Mouse (Mus musculus): ENCODE measurements around the gene Napsa.

The Napsa gene

DNA sequence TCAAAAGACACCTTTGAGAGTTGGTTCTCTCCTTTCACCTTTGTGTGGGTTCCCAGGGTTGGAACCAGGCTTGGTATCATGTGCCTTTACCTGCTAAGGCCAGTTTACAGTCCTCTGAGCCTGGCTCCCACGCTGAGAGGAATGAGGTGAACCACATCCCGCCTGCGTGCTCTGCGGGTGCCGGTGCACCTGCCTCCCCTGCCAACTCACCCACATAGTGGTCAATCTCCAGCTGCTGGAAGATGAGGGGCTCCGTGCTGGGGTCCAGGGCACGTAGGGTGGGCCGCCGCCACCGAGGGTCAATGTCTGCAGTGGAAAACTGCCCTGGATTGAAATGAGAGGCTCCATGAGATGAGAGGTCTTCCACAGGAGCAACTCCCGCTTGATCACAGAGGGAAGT, 29.6 kb upstream of the Napsa start:
- DNase-seq, result no peak

DNA sequence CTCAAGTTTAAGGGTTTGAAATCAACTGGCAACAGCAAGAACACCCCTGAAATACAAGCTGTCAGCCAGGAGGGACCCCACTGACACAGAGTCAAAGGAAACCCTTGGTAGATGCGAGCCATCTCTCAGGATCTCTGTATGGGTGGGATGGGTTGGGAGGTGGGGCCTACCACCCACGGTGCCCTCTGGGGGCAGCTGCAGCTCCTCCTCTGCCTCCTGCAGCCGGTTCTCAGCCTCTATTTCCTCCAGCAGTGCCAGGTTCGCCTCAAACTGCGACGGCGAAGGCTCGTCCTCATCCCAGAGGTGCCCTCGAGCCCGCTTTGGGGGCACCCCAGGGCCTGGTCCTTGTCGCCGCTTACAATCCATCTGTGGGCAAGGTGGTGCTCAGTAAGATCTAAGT, 29.1 kb upstream of the Napsa start:
- DNase-seq, result no peak

DNA sequence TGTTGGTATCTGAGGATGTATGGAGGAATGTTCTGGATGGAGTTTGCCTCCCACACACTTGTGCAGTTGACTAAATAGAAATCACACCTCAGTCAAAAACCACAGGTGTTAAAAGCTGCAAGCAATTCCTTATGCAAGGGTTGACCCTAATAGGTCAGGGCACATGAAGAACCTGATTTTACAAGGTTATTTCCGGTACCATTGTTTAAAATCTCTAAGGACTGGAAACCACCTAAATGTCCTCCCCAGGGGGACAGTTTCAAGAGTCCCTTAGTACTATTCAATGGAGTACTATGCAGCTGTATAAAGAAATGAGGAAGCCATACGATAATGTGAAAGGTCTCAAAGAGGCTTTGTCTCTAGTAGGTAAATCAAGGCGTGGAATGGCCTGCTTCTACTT, 25.9 kb upstream of the Napsa start:
- DNase-seq, result no peak

DNA sequence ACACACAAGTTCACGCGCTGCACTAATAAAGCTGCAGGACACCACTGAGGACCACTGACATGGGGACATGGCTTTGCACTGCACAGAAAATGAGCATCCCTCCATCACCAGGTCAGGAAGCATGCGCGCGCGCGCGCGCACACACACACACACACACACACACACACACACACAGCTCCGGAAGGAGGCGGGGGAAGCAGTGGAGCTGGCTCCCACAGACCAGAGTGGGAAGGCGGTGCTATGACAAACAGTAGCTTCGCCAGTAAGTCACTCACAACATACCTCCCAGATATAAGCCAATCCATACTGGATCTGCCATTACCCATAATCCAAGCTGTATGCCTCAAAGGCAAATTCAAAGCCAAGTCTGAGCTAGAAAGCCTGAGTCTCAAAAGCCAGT, 25.1 kb upstream of the Napsa start:
- DNase-seq, result no peak

DNA sequence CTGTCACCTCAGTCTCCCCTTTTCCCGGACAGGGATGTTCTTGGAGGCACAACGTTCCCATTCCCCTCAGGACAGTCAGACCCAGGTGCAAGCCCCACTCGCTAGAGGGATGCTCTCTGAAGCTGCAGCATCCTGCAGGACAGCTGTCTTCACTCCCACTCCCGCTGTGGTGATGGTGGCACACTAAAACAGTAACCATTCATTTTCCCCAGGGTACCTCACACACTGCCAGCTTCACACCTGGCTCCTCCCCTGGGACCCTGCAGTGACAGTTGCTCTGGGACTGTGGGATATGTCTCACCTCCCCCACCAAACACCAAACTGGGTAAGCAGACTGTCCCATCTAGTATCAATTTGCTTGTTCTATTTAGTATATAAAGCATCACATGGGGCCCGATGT, 24.5 kb upstream of the Napsa start:
- no peak for DNase-seq

DNA sequence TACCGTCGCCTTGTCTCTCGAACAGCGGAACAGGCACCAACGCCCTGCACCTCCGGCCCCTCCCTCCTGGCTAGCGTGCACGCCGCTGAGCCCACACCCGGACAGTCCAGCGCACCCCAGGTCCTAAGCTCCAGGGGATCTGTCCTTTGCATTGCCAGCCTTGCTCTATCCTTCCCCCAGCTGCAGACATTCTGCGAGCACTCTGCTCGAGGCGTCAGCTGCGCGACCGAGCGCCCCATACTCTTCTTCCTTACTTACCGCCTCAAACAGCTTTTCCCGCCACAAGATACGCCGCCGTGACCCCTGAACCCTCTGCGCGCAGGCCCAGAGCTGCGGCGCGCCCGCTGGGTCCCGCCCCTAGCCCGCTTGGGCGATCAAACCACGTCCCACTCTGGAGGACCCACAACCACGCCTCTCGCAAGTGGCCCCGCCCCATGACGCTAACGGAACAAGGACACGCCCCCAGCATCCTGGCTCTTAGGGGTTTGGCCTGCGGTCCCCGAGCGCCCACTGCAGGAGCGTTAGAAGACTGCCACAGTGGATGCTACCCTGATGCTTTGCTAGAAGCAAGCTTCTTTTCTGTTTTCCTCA, 23.6 kb upstream of the Napsa start, which contains the start of gene Pold1:
Pold1 (minus strand) TSS at position 353 of the 591 bp plus-strand sequence.
- peak; percentile 100 for DNase-seq

DNA sequence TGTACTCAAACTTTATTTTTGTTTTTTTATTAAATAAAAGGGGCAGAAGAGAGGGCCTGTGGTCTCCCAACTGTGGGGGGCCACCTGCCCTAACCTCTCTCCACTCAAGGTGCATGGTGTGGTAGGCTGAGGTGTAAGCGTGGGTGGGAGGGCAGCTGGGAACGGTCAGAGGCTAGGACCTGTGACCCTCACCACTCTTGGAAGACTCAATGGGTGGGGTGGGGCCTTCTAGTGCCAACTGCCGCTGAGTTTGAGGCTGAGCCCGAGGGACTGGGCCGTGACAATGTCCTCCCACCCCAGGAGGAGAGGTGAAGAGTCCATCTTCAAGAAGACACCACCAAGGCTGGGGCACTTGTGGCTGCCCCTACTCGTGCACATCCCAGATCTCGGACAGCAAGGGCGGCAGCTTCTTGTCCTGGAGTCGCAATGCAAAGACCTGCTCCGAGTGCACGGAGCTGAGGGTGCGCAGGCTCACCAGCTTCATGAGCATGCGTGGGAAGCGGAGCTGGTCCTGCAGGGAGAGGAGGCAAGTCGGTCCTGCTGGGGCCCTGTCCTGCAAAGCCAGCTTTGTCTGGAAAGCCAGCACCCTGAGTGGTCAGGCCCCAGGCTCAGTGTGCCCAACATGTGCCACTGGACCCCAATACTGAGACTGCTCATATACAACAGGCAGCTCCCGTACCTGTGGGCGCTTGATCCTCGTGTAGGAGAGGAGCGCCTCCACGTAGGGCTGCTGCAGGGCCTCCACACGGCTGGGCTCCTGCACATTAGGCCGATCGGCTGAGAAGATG, 22.4 kb upstream of the Napsa start:
- DNase-seq, result no peak

DNA sequence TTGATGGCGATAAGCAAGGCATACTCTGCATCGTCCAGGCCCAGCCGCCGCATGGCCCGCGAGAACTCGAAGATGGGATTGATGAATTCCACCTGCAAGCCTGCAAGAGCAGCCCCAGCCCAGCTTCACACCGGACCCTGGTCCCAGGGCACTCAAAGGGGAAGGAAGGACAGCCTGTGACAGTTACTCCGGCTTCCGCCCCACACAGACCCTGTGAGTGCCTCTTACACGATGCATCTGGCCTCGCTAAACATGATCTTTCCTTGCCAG, 21.8 kb upstream of the Napsa start:
- no peak for DNase-seq

DNA sequence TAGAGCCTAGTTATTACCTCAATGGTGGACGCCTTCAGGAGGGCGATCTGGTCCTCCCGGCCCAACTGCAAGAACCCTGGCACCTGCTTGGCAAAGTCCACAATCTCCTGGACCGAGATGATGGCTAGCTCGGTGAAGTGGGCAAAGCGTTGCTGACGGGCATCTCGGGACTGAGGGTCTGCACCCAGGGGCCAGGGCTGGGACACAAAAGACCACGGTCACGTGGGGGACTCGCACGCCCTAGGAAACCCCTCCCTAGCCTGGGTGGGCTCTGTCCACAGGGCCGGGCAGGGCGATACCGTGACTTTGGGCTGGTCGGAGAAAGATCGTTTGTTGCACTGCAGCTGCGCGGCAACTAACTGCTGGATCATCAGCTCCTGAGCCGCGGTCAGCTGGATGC, 20.9 kb upstream of the Napsa start:
- DNase-seq, result no peak

DNA sequence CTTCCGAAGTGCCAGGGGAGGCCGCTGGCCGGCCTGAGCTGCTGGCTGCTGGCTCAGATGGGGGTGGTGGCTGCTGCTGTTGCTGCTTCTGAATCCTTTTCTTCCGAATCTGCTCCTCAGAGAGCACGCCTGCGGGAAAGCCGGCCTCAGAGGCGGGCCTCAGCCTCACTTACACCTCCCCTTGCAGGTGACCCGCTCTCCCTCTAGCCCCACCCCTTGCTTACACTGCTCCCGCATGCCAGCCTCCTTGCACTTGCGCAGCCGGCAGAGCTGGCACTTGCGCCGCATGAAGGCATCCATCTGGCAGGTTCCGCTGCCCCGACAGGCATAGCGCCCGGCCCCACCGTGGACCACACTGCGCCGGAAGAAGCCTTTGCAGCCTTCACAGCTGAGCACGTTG, 20.4 kb upstream of the Napsa start:
- DNase-seq, result peak; percentile 22

DNA sequence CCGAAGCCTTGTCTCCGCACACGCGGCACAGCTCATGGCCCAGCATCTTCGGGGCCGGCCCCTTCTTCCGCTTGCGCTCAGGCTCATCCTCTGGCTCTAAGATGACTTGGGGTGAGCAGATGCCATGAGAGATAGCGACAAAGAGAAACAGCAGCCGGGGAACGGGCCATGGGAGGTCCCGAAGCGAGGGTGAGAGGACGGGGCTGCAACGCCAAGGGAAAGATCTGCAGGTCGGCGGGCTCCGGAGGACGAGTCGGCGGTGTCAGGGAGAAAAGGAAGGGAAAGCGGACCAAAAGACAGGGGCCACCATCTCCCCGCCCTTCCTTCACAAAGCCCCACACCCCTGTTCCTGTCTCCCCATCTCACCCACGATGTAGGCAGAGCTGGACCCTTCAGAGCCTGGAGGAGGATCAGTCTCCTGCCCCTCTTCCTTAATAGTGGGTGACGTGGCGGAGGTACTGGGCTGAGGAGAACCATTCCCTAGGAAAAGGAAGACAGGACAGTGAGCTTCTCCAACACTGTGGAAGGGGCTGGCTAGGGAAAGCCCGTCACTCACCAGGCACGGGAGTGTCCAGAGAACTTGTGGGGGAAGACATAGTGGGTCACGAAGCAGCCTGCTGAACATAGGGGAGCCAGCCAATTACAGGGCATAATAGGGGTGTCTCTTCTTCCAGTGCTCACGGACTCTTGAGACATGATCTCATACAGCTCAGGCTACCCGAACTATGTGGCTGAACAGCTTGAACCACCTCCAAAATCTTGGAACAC, 19.9 kb upstream of the Napsa start:
- DNase-seq, result no peak

DNA sequence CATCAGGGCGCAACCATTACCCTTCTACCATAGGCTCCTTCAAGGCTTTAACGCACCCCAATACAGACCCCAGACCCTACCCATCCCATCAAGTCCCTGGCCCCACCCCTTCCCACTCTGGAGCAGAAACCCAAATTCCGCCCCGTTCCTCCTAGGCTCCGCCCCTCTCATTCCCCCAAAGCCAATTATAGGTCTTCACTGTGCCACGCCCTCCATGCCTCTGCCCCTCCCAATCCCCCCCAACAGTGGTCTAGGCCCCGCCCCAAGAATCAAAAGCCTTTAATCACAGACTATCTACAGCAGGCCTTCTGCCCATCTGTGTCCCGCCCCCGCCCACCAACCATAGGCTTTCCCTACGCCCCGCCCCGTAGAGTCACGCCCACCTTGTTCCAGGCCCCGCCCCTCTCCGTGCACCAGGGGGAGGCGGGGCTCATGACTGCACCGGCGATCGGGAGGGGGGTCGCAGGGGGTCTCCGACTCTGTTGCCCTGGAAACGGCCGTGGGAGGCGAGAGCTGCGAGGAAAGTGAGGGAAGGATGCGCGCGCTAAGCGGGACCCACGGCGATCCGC, 18.9 kb upstream of the Napsa start:
- DNase-seq, result peak; percentile 62

DNA sequence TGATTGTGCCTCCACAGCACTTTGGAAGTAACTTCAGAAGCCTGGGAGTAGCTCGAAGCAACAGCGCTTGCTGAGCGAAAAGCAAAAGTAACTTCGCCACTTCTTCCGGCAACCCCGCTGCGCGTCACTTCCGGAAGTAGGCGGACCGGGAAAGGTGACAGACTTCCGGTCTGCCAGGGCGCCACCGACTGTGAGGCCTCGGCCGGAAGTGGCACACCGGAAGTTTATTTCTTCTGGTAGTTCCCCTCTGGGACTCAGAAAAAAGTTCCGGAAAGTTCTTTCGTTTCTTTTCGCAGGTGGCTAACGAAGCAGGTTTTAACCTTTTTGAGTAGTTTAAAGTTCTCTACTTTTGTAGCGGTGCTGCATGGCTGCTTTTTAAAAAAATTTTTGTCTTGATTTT, 18.4 kb upstream of the Napsa start, which contains the start of gene Nr1h2:
Nr1h2 (minus strand) TSS at position 126 of the 400 bp plus-strand sequence.
- DNase-seq, result peak; percentile 92

DNA sequence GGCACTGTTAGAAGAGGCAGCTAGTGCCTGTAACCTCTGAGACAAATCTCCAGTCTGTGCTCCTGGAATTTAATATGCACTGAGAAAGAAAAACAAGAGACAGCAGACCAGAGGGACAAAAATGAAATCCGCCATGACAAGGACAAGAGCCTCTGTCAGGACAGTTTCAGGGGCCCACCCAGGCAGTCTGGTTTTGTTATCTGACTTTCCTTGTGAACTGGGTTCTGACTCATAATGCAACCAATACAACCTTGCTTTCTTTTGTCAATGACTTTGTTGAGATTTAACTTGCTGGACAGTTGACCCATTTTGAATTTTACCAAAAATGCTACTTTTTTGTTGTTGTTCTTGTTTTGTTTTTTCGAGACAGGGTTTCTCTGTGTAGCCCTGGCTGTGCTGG, 14.6 kb upstream of the Napsa start:
- DNase-seq, result no peak

DNA sequence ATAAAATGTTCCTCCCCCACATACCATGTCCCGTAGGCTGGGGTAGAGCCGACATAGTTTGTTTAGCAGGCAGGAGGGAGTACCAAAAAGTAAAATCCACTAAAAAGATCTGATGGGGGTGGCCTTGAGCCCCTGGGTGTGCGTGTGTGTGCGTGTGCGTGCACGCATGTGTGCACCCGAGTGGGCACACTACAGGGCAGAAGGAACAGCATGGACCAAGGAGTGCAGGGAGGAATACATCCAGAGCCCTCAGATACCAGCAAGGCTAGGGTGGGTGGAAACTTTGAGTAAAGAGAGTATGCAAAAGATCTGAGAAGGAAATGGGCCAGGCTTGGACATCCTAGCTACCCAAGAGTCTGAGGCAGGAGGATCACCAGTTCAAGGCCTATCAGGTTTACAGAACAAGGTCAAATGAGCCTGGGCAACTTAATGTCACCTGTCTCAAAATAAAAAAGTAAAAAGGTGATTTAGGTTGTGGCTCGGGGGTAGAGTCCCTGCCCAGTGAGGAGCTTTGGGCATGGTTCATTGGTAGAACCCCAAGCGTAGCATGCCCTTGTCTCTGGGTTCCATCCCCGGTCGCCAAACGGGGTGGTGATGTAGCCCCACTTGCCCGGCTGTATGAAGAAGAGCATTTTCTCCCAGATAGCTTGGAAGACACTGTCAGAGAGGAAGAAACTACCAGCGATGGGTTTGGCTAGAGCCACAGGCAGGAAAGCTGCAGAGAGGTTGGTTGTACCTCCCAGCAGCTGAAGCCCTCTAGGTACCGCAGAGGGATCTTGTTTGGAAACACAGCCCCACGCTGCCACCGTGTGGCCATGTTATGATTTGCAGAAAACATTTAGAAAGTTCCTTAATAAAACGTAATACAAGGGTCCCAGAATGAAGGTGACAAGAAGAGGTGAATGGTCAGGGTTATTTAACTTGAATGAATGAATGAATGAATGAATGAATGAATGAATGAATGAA, 11.5 kb upstream of the Napsa start:
- DNase-seq, result peak; percentile 84

DNA sequence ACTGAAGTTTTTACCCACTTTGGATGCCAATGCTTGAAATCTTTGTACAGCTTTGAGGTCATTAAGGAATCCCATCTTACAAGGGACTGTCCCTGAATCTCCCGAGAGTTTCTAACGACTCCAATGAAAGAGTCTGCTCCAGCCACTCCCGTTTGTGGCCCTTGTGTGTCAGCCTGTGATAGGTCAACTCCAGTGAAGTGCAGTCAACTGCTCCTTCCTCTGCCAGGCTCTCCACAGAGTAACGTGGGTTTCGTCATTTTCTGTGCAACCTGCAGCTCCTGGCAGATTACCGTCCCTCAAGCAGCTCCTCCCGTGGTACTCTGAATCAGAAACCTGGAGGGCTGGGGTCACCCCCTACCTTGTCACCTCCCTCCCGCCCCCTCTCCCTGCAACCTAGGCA, 8.9 kb upstream of the Napsa start:
- DNase-seq, result no peak

DNA sequence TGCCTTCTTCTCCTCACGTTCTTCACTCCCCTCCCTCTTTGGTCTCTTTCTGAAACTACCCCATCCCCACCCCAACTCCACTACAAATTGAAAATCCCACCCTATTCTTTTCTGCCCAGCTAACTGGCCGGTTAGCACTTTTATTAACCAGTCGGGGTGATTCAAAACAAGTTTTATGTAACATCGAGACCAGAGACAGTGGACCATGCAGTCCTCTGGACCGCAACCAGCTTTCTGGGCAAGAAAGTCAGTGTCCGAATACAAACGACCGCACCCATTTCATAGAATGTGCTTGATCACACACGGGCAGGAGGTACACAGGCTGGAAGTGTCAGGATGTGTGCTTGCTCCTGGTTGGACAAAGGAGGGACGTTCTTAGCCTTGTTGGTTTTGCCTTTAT, 7.7 kb upstream of the Napsa start:
- DNase-seq, result no peak

DNA sequence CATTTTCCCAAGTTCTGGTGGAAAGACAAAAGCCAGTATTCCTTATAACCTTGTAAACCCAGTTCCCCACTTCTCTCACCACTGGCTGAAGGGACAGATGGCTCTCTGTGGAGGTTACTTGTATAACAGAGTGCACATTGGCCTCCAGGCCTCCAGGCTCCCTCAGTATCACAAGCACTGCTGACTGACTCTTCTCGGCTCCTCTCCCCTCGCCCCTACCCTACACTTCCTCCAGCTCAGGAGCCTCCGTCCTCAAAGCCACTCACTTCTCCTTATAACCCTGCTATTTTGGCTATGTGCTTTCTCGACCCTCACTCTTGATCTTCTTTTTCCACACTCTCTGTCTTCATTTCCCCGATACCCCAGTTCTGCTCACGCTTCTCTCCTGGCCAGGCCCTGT, 6.8 kb upstream of the Napsa start:
- no peak for DNase-seq

DNA sequence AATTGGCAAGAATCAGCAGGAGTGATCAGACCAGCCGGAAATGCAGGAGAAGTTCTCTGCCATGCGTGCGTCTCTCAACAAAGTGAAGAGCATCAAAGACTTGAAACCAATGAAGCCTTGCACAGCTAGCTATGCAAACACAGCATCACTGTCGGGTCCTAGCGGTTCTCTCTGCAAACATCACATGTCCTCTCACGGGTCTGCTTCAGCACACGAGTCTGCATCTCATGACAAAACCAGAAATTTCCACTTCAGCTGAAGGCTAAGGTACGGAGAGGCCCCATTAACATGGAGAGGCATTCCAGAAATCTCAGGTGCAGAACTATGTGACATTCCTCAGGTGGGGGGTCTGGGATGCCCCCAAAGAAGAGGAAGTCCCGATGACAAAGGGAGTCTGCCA, 3.4 kb upstream of the Napsa start:
- no peak for DNase-seq

DNA sequence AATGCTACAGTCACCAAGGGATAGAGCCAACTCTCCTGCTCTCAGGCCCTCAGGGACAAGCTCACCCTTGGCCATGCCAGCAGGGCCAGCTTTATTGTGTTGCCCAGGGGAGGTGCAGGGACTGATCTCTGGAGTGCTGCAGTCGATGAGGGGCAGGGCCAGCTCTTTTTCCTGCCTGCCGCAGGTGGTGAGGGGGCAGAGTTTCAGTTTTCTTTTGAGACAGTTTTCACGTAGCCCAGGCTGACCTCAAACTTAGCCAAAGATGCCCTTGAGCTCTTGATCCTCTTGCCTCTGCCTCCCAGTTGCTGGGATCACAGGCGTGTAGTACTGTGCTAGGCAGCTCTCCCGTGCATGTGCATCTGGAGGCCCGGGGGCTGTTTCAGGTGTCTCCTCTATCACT, 1.2 kb upstream of the Napsa start:
- no peak for DNase-seq

DNA sequence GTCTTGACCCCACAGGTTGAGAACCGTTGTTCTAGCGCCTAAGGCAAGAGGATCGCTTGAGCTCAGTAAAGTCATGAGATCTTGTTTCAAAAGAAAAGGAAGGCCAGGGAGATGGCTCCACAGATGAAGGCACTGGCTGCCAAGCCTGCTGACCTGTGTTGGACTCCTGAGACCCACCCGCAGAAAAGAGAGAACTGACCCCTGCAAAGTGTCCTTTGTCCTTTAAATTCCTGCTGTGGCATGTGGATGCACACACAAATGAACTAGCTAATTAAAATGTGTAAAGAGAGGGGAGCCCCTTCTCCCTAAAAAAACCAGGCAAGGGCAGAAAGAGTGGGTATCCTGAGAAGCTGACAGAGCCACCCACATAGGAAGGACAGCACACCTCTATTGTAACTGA, 369 bp upstream of the Napsa start:
- no peak for DNase-seq

DNA sequence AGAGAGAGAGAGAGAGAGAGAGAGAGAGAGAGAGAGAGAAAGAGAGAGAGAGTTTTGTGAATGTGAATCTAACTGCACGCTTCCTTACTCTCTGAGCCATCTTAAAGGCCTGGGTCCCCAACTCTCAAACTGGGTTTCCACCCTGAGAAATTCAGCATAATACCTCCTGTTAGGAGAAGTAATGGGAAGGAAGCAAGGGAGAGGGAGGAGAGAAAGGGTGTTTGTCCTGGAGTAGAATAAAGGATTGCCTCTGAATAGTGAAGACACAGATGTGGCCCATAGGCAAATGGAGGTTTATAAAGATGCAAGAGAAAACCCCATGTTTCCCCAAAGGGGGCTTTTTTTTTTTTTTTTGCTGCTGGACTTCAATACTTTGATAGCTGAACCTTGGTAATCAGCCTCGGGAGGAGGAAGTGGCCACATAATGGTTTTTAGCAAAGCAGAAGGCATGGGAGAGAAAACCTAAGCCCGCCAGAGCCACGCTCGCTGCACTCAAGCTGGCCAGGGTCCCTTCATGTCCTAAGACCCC, 840 bp downstream of the Napsa start:
- DNase-seq, result no peak
